Mouse (Mus musculus): ENCODE results near the gene Birc7.

Gene Birc7

DNA sequence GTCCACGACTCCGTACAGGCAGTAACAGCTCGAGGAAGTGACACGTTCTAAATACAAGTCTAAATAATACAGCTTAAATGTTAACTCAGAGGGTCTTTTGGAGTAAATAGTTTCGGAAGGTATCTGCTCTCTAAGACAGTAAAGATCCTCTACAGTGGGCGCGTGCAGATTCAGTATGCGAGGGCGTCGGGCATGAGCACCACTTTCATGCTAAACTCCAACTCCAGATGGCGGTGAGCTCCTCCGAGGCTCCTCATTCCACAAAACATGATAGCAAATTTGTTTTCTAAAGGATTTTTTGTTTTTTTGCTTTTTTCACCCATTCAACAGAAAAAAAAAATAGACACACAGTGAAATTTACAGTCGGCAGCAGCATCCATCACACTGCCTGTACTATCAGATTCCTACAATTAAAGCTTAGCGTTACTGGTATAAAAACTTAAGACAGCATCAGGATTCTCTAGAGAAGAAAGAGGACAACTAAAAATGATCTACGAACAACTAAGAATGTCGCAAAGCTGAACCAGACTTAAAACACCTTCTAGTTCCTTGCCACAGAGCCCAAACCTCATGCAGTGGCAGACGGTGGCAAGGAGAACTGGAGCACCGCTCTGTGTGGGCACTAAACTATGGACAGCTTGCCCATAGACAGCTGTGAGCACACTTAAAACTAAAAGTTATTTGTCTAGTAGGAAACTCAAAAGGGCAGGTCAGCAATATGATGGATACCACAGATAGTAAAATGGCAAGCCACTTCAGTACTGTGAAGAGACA lies 24.2 kb upstream of the Birc7 start:
- DNase-seq (ENCODE audit: extremely low read depth, insufficient read length, low spot score), result no peak

DNA sequence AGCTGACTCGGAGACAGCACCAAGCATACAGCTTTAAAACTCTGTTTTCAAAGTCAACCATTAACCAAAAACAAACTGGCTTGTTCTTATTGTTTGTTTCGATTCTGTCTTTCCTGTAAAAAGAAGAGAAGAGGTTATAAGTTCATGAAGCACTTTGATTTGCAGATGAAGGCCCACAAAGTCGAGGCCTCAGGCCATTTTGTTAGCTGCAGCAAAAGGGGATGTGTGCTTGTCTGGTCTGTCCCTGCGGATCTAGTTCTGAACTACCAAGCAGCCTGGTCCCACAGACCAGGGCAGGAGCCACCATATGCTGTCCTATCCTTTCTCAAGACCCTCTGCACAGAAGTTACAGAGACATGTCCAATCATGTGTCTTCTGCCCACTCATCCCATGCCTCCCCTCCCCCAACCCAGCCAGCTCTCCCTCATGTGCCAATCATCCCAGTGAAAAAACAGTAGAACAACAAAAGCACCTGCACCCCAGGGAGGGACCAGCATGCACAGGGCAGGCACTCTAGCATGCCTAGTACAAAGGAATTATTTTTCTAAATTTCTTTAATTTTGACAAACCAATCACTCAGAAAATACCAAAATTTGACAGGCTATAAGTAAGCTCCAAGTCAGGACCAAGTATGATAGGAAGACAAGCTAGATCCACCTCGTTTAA lies 23.1 kb upstream of the Birc7 start:
- no peak for DNase-seq (ENCODE audit: extremely low read depth, insufficient read length, low spot score)

GRCm38 (mm10) chr2:180910928-180911327 lies 17.9 kb upstream of the Birc7 start:
- no peak for DNase-seq (ENCODE audit: extremely low read depth, insufficient read length, low spot score)

DNA sequence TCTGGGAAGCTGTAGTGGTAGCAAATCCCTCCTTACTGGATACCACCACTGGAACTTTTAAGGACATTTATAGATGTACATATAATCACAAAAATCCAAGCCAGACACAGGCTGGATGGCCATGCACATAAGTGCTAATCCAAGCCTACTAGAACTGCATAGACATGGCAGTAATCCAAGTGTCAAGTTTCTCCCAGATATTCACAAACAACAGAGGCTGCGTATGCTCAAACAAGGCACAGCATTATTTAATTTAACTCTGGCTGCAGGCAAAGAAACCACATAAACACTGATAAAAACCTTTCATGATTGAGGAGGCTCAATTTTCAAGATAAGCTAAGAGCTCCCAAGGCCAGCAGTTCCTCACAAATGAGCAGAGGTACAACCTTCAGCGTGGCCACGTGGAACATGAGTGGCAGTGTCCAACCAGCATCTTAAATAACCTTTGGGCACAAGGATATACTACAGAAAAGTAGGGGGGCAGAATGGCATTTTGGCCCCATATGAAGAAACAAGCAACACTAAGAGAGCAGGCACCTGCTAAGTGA lies 12.9 kb upstream of the Birc7 start:
- DNase-seq (ENCODE audit: extremely low read depth, insufficient read length, low spot score), result no peak

DNA sequence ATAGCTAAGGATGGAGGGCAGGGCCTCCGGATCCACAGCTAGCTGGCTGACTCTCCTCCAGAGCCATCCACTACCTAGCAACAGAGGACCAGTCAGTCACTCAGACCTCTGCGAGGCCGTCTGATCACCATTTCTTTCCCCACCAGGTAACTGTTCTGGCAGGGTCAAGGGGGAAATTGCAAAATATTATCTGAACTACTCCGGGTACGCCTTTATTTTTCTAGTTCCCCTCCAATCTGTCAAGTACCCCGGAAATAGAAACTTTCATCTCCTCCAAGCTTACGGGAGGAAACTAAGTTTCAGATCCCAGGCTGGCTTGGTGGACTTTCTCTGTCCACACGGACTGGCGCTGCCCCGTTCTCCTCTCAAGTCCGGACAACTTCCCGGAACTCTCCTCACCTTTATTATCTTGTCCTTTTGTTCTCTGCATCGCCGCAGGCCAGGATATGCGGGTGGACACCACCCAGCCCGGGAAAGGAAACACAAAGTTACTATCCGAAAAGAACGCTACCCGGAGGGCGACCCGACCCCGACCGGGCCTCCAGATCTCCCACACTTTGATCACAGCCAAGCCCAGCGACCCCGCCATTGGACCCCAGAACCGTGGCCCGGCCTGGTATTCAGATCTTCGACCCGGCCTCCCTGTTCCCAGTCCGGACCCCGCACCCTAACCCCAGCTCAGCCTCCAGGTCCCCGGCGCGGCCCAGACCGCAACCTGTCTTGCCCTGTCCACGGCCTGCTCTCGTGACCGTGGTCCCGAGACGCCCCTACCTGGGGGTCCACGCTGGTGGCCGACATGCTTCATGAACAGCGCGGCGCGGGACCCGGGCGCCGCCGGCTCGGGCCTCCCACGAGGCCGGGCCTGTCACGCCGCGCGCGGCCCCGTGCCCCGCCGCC lies 8.7 kb upstream of the Birc7 start:
- DNase-seq (ENCODE audit: extremely low read depth, insufficient read length, low spot score), result peak; percentile 41

DNA sequence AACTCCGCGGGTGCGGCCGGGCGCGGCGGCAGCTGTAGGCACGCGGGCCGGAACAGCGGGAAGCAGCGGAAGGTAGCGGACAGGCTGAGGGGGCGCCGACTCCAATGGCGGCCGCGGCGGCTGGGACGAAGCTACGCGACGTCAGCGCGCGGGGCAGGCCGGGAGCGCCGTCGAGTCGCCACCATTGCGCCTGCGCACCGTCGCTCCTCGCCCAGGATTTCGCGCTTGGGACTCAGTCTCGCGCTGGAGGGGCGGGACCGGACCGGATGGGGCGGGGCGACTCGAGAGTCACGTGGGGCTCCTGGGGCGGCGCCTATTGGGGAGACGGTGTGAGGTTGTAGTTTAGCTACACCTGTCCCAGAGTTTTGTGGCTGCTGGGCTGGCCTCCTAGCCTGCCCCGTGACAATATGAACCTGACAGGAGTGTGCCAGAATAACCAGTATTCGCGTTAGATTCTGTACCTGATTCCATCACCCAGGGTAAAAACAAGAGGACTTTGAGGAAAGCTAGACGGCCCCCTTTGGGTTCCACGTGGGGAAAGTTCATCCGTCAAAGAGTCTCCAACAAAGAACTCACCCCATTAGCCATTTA lies 7.9 kb upstream of the Birc7 start, which contains the start of gene Ythdf1:
TSS of gene Ythdf1 (minus strand) at position 140 of the 591 bp plus-strand sequence.
- DNase-seq (ENCODE audit: extremely low read depth, insufficient read length, low spot score), result peak; percentile 93

GRCm38 (mm10) chr2:180922739-180923138 lies 6.1 kb upstream of the Birc7 start:
- no peak for DNase-seq (ENCODE audit: extremely low read depth, insufficient read length, low spot score)

GRCm38 (mm10) chr2:180925176-180925575 lies 3.6 kb upstream of the Birc7 start:
- DNase-seq (ENCODE audit: extremely low read depth, insufficient read length, low spot score), result peak; percentile 24

GRCm38 (mm10) chr2:180932418-180932817 lies 3.6 kb downstream of the Birc7 start:
- DNase-seq (ENCODE audit: extremely low read depth, insufficient read length, low spot score), result no peak

GRCm38 (mm10) chr2:180940187-180940586 lies 11.4 kb downstream of the Birc7 start:
- DNase-seq (ENCODE audit: extremely low read depth, insufficient read length, low spot score), result no peak

- DNase-seq (ENCODE audit: extremely low read depth, insufficient read length, low spot score), result no peak
Observed at GRCm38 (mm10) chr2:180941869-180942268, 13.0 kb downstream of the Birc7 start.

GRCm38 (mm10) chr2:180949947-180950346 lies 21.1 kb downstream of the Birc7 start:
- no peak for DNase-seq (ENCODE audit: extremely low read depth, insufficient read length, low spot score)

DNA sequence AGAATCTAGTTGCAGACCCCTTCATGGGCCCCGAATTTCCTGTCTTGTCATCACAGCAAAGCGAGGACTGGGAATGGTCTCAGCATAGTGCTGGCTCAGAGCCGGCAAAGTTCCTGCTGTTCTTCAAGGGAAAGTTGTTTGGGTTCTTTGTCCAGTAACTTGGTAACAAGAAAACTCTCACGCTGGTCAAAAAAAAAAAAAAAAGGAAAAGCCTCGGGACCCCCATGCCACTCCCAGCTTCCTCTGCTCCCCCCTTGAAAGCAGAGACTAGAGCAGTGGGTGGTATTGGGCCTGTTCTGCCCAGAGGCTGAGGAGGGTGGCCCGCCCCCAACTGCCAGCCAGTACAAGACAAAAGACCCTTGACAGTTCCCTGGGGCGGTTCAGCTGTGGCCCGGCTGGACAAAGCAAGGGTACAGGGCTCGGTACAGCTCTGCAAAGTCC lies 23.9 kb downstream of the Birc7 start:
- no peak for DNase-seq (ENCODE audit: extremely low read depth, insufficient read length, low spot score)

DNA sequence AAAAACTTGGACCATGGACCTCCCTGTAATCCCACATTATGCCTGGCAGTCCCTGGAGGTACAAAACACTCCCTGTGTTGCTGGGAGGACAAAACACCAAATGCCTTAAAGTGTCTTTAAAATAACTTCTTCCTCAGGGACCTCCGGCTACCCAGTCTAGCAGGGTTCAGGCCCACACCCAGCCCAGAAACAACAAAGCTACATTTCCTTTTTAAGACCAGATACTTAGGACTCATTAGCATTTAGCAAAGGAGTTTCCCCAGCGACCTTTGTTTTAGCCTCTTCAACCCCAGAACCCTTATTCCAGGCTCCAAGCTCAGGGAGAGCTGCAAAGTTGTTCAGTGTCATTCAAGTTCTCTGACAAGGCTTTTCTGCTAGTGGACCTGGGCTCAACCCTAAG lies 24.8 kb downstream of the Birc7 start:
- DNase-seq (ENCODE audit: extremely low read depth, insufficient read length, low spot score), result no peak

GRCm38 (mm10) chr2:180954061-180955047 lies 25.5 kb downstream of the Birc7 start, which contains the start of gene Nkain4:
TSS of gene Nkain4 (minus strand) at chr2:180954699.
- DNase-seq (ENCODE audit: extremely low read depth, insufficient read length, low spot score), result no peak

- DNase-seq (ENCODE audit: extremely low read depth, insufficient read length, low spot score), result no peak
Observed at GRCm38 (mm10) chr2:180959605-180960004, 30.8 kb downstream of the Birc7 start.

- DNase-seq (ENCODE audit: extremely low read depth, insufficient read length, low spot score), result no peak
Observed at GRCm38 (mm10) chr2:180960187-180960586, 31.4 kb downstream of the Birc7 start.

- DNase-seq (ENCODE audit: extremely low read depth, insufficient read length, low spot score), result no peak
Observed at GRCm38 (mm10) chr2:180962616-180963308, 33.9 kb downstream of the Birc7 start.

- DNase-seq (ENCODE audit: extremely low read depth, insufficient read length, low spot score), result peak; percentile 53
Observed at GRCm38 (mm10) chr2:180963956-180964355, 35.1 kb downstream of the Birc7 start.
